ENCODE assay signal across 20 mouse cellular contexts in genomic region chr14:20120012-20120411, GRCm38 (mm10).
DNase-seq lines count a peak whose midpoint lies in the region; ATAC-seq lines count a peak whose summit lies in the region.
"Had no signal": no experiment of that assay in that cellular context is flagged by ENCODE, and none has a peak within 500 bp of the region (broad histone marks: within the 10 kb centered on the region; RNA-seq: fewer than 3 reads in every experiment).

No protein-coding gene starts in this region.

- DNase-seq in frontal cortex, postnatal 25 days (ENCODE audit: low spot score in 2 of 2) = no peak
- peak; percentile 10 to 13 for DNase-seq in right cerebral cortex, adult 2 months (ENCODE audit: low spot score in 2 of 2)
- DNase-seq in right cerebral cortex, postnatal 14 days = no peak
- peak; percentile 50 for DNase-seq in ZHBTc4 (ENCODE audit: low read depth, low spot score)
- DNase-seq in T-cell, adult 2 months (ENCODE audit: low spot score) = no peak
- DNase-seq in thymus, postnatal 25 days = no peak
- DNase-seq: adrenal gland, postnatal 14 days; cerebellum, adult 11-12 months; cerebellum, adult 8-10 months; cerebellum, postnatal 10 days; cerebellum, postnatal 36 days; embryo, embryonic 11 days; gastrocnemius, adult 2 months; gastrocnemius, postnatal 14 days; heart, adult 11 months; heart, postnatal 36 days had no signal

- ATAC-seq in frontal cortex, adult (ENCODE audit: low TSS enrichment) = peak; percentile 96
- ATAC-seq: forebrain, embryonic 15.5 days; hindbrain, embryonic 16.5 days; Patski had no signal

Comparison
In these comparisons a context has a peak if more than half of its experiments do, and no peak if none do; other contexts are left out.
1. DNase-seq: peak in right cerebral cortex, adult 2 months (2 of 2) and ZHBTc4 (single experiment); none in frontal cortex, postnatal 25 days (0 of 2), right cerebral cortex, postnatal 14 days (single experiment), T-cell, adult 2 months (single experiment) and thymus, postnatal 25 days (single experiment).